Mouse (Mus musculus) lung, postnatal 0 days (tissue): ENCODE measurements around the gene Epha8. TPM values are rescaled to one million over a fixed set of nuclear protein-coding genes. Genes with fewer than 3 reads are reported as not detected.

Experiments
- ATAC-seq: fragments of 200-750 bp; cut with Nextera tagmentation; 2 replicates; pipeline ENCODE4 v1.8.0; 2017; ENCODE audit warnings: moderate library complexity
- DNase-seq: peaks from one replicate; pipeline ENCODE4 v3.0.0-alpha.2; 2016; ENCODE audit warnings: low spot score
- H3K27ac ChIP-seq: fragments of 300-500 bp; sonication (generic); 2 replicates; pipeline ENCODE4 v1.5.1; 2014; ENCODE audit warnings: antibody characterized with exemption, mild to moderate bottlenecking, low read length, mixed read lengths
- H3K27me3 ChIP-seq: fragments of 300-500 bp; sonication (generic); replicated peaks from 2 replicates; pipeline ENCODE4 v1.6.1; 2014; ENCODE audit warnings: low read length, mixed read lengths; ENCODE audit not compliant: insufficient read depth
- H3K36me3 ChIP-seq: fragments of 300-500 bp; sonication (generic); 2 replicates; pipeline ENCODE4 v1.6.1; 2014; ENCODE audit warnings: low read length, mixed read lengths; ENCODE audit not compliant: insufficient read depth
- H3K4me1 ChIP-seq: fragments of 300-500 bp; sonication (generic); 2 replicates; pipeline ENCODE4 v1.6.1; 2014; ENCODE audit warnings: antibody characterized with exemption, low read depth, low read length, mixed read lengths; ENCODE audit not compliant: insufficient read depth
- H3K4me2 ChIP-seq: fragments of 300-500 bp; sonication (generic); replicated peaks from 2 replicates; pipeline ENCODE4 v1.6.1; 2014; ENCODE audit warnings: low read depth, mild to moderate bottlenecking, low read length, moderate library complexity, mixed read lengths
- H3K4me3 ChIP-seq: fragments of 300-500 bp; sonication (generic); 2 replicates; pipeline ENCODE4 v1.5.1; 2014; ENCODE audit warnings: low read depth, low read length
- H3K9ac ChIP-seq: fragments of 300-500 bp; sonication (generic); replicated peaks from 2 replicates; pipeline ENCODE4 v1.6.1; 2014; ENCODE audit warnings: low read depth, mild to moderate bottlenecking
- H3K9me3 ChIP-seq: fragments of 300-500 bp; sonication (generic); 2 replicates; pipeline ENCODE4 v1.6.1; 2016; ENCODE audit warnings: low read length, mixed read lengths
- CTCF ChIP-seq: IDR thresholded peaks from 2 replicates; pipeline ENCODE4 v1.5.1; 2016; ENCODE audit warnings: antibody characterized with exemption, mild to moderate bottlenecking
- EP300 ChIP-seq: IDR thresholded peaks from 2 replicates; pipeline ENCODE4 v1.6.1; 2016; ENCODE audit warnings: antibody characterized with exemption, mild to moderate bottlenecking, control low read depth
- WGBS: fragments of 180-500 bp; shearing (Covaris S2); extraction: QIAGEN DNeasy Blood & Tissue Kit; methylation state at CpG from one replicate; pipeline ENCODE4 v1.1.7; 2014; 5-methylcytosine and 5-hydroxymethylcytosine counted together
- polyA plus RNA-seq: library from polyadenylated mRNA; unstranded; fragments of >200 nt; fragmentation: Nextera tagmentation; extraction: Ambion mirVana; gene quantifications from 2 replicates; pipeline ENCODE4 v1.2.1, GENCODE M21; 2015

Gene Epha8
- polyA plus RNA-seq, 1 experiment from 2014 or later = 0.04 TPM

GRCm38 (mm10) chr4:136969503-136970276, 13.1 kb upstream of the Epha8 start:
- H3K27me3 ChIP-seq = peaks cover 17% of the 10 kb centered on the region
- H3K9ac ChIP-seq = no peak overlapping the region
- no peak for ATAC-seq
- no peaks in the 10 kb centered on the region for H3K36me3 ChIP-seq
- H3K9me3 ChIP-seq = no peaks in the 10 kb centered on the region
- no peaks in the 10 kb centered on the region for H3K4me1 ChIP-seq
- DNase-seq = no peak
- WGBS = 29% methylated on average over 15 of the region's 16 CpGs
- H3K27ac ChIP-seq = no peak overlapping the region
- H3K4me2 ChIP-seq = no peak overlapping the region
- H3K4me3 ChIP-seq = no peak overlapping the region
- peak; percentile 38 for TF ChIP-seq CTCF
- no peak for TF ChIP-seq EP300

GRCm38 (mm10) chr4:136969096-136969495, 12.5 kb upstream of the Epha8 start:
- ATAC-seq (no peak), DNase-seq (no peak)
- no peak overlapping the region for H3K4me2 ChIP-seq
- H3K9ac ChIP-seq = no peak overlapping the region
- peaks cover 17% of the 10 kb centered on the region for H3K27me3 ChIP-seq
- no peaks in the 10 kb centered on the region for H3K36me3 ChIP-seq
- H3K27ac ChIP-seq = no peak overlapping the region
- WGBS = 33% methylated on average over 8 of the region's 8 CpGs
- no peaks in the 10 kb centered on the region for H3K9me3 ChIP-seq
- TF ChIP-seq CTCF (no peak), EP300 (no peak)
- no peak overlapping the region for H3K4me3 ChIP-seq
- H3K4me1 ChIP-seq = no peaks in the 10 kb centered on the region

GRCm38 (mm10) chr4:136967511-136967910, 10.9 kb upstream of the Epha8 start:
- 22% methylated on average over 9 of the region's 9 CpGs for WGBS
- Histone ChIP-seq H3K27me3 (peaks cover 17% of the 10 kb centered on the region), H3K9ac (no peak overlapping the region), H3K4me1 (no peaks in the 10 kb centered on the region), H3K27ac (no peak overlapping the region), H3K4me2 (no peak overlapping the region), H3K36me3 (no peaks in the 10 kb centered on the region), H3K4me3 (no peak overlapping the region), H3K9me3 (no peaks in the 10 kb centered on the region)
- ATAC-seq = no peak
- no peak for DNase-seq
- no peak for TF ChIP-seq EP300
- no peak for TF ChIP-seq CTCF

- no peak overlapping the region for H3K9ac ChIP-seq
- ATAC-seq (no peak), DNase-seq (no peak)
- no peak for TF ChIP-seq EP300
- TF ChIP-seq CTCF = no peak
- no peak overlapping the region for H3K4me2 ChIP-seq
- no peak overlapping the region for H3K27ac ChIP-seq
- H3K27me3 ChIP-seq = peaks cover 17% of the 10 kb centered on the region
- no peaks in the 10 kb centered on the region for H3K4me1 ChIP-seq
- no peaks in the 10 kb centered on the region for H3K9me3 ChIP-seq
- 26% methylated on average over 16 of the region's 16 CpGs for WGBS
- H3K36me3 ChIP-seq = no peaks in the 10 kb centered on the region
- H3K4me3 ChIP-seq = no peak overlapping the region
Measured at GRCm38 (mm10) chr4:136966493-136967390, 10.1 kb upstream of the Epha8 start.

GRCm38 (mm10) chr4:136964990-136965421, 8.4 kb upstream of the Epha8 start:
- no peak for DNase-seq

GRCm38 (mm10) chr4:136962447-136962846, 5.8 kb upstream of the Epha8 start:
- TF ChIP-seq EP300 (no peak), CTCF (no peak)
- Histone ChIP-seq H3K27me3 (peaks cover 13% of the 10 kb centered on the region; the same call in 1 of the 2 replicates), H3K9ac (no peak overlapping the region), H3K27ac (no peak overlapping the region), H3K9me3 (no peaks in the 10 kb centered on the region), H3K4me1 (no peaks in the 10 kb centered on the region), H3K4me3 (no peak overlapping the region), H3K4me2 (no peak overlapping the region), H3K36me3 (no peaks in the 10 kb centered on the region)
- no peak for DNase-seq
- WGBS = 33% methylated on average over 4 of the region's 4 CpGs
- no peak for ATAC-seq

More at GRCm38 (mm10) chr4:136964990-136965421, 8.4 kb upstream of the Epha8 start:
- Histone ChIP-seq H3K27me3 (peaks cover 17% of the 10 kb centered on the region), H3K9me3 (no peaks in the 10 kb centered on the region), H3K36me3 (no peaks in the 10 kb centered on the region), H3K27ac (no peak overlapping the region), H3K4me3 (no peak overlapping the region), H3K9ac (no peak overlapping the region), H3K4me2 (no peak overlapping the region), H3K4me1 (no peaks in the 10 kb centered on the region)
- 24% methylated on average over 15 of the region's 15 CpGs for WGBS
- no peak for TF ChIP-seq EP300
- TF ChIP-seq CTCF = no peak
- no peak for ATAC-seq
